17 mouse cellular contexts compared by ENCODE assay signal in the genomic region with DNA sequence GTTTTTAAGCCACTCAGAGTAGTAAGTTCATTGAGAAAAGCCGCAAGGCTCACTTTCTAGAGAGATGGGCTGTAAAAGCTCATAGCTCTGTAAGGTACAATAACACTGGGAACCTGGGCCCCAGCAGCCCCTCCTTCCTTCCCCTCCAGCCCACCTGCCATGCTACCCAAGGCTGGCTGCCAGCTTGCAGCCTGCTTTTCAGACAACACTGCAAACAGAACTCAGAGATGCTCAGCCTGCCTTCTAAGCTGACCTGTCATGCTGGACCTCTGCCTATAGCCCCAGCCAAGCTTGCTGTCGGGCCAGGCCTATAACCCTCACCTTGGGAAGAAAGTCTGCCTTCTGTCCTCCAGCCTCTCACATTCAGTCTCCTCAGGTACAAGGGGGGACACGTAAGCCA. TPM values are rescaled to one million over a fixed set of nuclear protein-coding genes. Genes with fewer than 3 reads are reported as not detected.
A peak's percentile ranks its signal among the peaks of the same experiment; 100 is the strongest.
DNase-seq lines count a peak whose midpoint lies in the region; ATAC-seq lines count a peak whose summit lies in the region.
"Had no signal": no experiment of that assay in that cellular context is flagged by ENCODE, and none has a peak within 500 bp of the region (broad histone marks: within the 10 kb centered on the region; RNA-seq: fewer than 3 reads in every experiment).

No protein-coding gene starts in this region.

- H3K4me3 ChIP-seq in embryonic facial prominence, embryonic 12.5 days, result no peak overlapping the region
- H3K4me3 ChIP-seq in embryonic facial prominence, embryonic 10.5 days, result no peak overlapping the region
- H3K4me3 ChIP-seq in lung, embryonic 15.5 days, result no peak overlapping the region
- H3K4me3 ChIP-seq in limb, embryonic 13.5 days, result no peak overlapping the region
- H3K4me3 ChIP-seq: heart, embryonic 13.5 days; megakaryocyte, embryonic 14.5 days; neural tube, embryonic 13.5 days had no signal

- H3K36me3 ChIP-seq in embryonic facial prominence, embryonic 12.5 days, result peaks cover 27% of the 10 kb centered on the region
- peaks cover 36% of the 10 kb centered on the region for H3K36me3 ChIP-seq in embryonic facial prominence, embryonic 10.5 days (replicated peaks)
- peaks cover 18% of the 10 kb centered on the region; the same call in 1 of the 2 replicates for H3K36me3 ChIP-seq in lung, embryonic 15.5 days
- H3K36me3 ChIP-seq in limb, embryonic 13.5 days, result peaks cover 31% of the 10 kb centered on the region
- H3K36me3 ChIP-seq: G1E had no signal

- H3K27ac ChIP-seq in embryonic facial prominence, embryonic 12.5 days, result peak overlapping the region; percentile 20; the same call in 1 of the 2 replicates
- no peak overlapping the region for H3K27ac ChIP-seq in embryonic facial prominence, embryonic 10.5 days (replicated peaks)
- peak overlapping the region; percentile 49 for H3K27ac ChIP-seq in lung, embryonic 15.5 days
- peak overlapping the region; percentile 61; the same call in 1 of the 2 replicates for H3K27ac ChIP-seq in limb, embryonic 13.5 days
- H3K27ac ChIP-seq: heart, embryonic 13.5 days; neural tube, embryonic 13.5 days had no signal

- peaks cover 12% of the 10 kb centered on the region; the same call in 1 of the 2 replicates for H3K4me1 ChIP-seq in embryonic facial prominence, embryonic 12.5 days
- H3K4me1 ChIP-seq in embryonic facial prominence, embryonic 10.5 days, result peaks cover 19% of the 10 kb centered on the region
- H3K4me1 ChIP-seq in lung, embryonic 15.5 days, result 0 out of 2 replicates have a peak, but pooled peaks cover 8% of the 10 kb centered on the region
- H3K4me1 ChIP-seq in limb, embryonic 13.5 days, result peaks cover 34% of the 10 kb centered on the region
- H3K4me1 ChIP-seq: neural tube, embryonic 13.5 days had no signal

- no peak overlapping the region for H3K9ac ChIP-seq in embryonic facial prominence, embryonic 12.5 days
- no peak overlapping the region for H3K9ac ChIP-seq in lung, embryonic 15.5 days
- no peak overlapping the region for H3K9ac ChIP-seq in limb, embryonic 13.5 days
- H3K9ac ChIP-seq: neural tube, embryonic 13.5 days had no signal

- ATAC-seq in embryonic facial prominence, embryonic 12.5 days (ENCODE audit: insufficient number of reproducible peaks, insufficient read depth, low FRiP score, low TSS enrichment), result no peak
- no peak for ATAC-seq in lung, embryonic 15.5 days (ENCODE audit: borderline replicate concordance, extremely low read depth, low FRiP score, low TSS enrichment)
- ATAC-seq in limb, embryonic 13.5 days (ENCODE audit: low FRiP score, low read depth), result 0 out of 2 replicates have a peak, but pooled peaks have one; percentile 22
- ATAC-seq: hindbrain, embryonic 16.5 days had no signal

- no peaks in the 10 kb centered on the region for H3K27me3 ChIP-seq in embryonic facial prominence, embryonic 12.5 days
- H3K27me3 ChIP-seq in embryonic facial prominence, embryonic 10.5 days (replicated peaks; ENCODE audit: low read depth, poor library complexity, severe bottlenecking), result peaks cover 11% of the 10 kb centered on the region; the same call in 1 of the 2 replicates
- no peaks in the 10 kb centered on the region for H3K27me3 ChIP-seq in lung, embryonic 15.5 days
- 0 out of 2 replicates have a peak, but pooled peaks cover 3% of the 10 kb centered on the region for H3K27me3 ChIP-seq in limb, embryonic 13.5 days
- H3K27me3 ChIP-seq: neural tube, embryonic 13.5 days had no signal

- no peaks in the 10 kb centered on the region for H3K9me3 ChIP-seq in embryonic facial prominence, embryonic 12.5 days
- no peaks in the 10 kb centered on the region for H3K9me3 ChIP-seq in embryonic facial prominence, embryonic 10.5 days
- H3K9me3 ChIP-seq in lung, embryonic 15.5 days, result no peaks in the 10 kb centered on the region
- no peaks in the 10 kb centered on the region for H3K9me3 ChIP-seq in limb, embryonic 13.5 days
- H3K9me3 ChIP-seq: G1E; heart, embryonic 13.5 days; megakaryocyte, embryonic 14.5 days; neural tube, embryonic 13.5 days had no signal

- WGBS in embryonic facial prominence, embryonic 12.5 days, result 81% methylated on average over 3 of the region's 3 CpGs
- 81% methylated on average over 3 of the region's 3 CpGs for WGBS in embryonic facial prominence, embryonic 10.5 days
- 72% methylated on average over 3 of the region's 3 CpGs for WGBS in lung, embryonic 15.5 days
- WGBS in limb, embryonic 13.5 days, result 73% methylated on average over 3 of the region's 3 CpGs

- no peak overlapping the region for H3K4me2 ChIP-seq in embryonic facial prominence, embryonic 12.5 days (replicated peaks)
- H3K4me2 ChIP-seq in lung, embryonic 15.5 days, result no peak overlapping the region
- peak overlapping the region; percentile 9 for H3K4me2 ChIP-seq in limb, embryonic 13.5 days (replicated peaks)
- H3K4me2 ChIP-seq: heart, embryonic 13.5 days; neural tube, embryonic 13.5 days had no signal

- no peak for DNase-seq in embryonic facial prominence, embryonic 10.5 days (ENCODE audit: low spot score)
- no peak for DNase-seq in lung, postnatal 25 days (ENCODE audit: low spot score)
- DNase-seq in thymus, postnatal 10 days (ENCODE audit: low spot score in 2 of 2), result no peak
- DNase-seq in T-cell, adult 2 months (ENCODE audit: low spot score), result no peak
- DNase-seq in embryo, embryonic 9.5 days (ENCODE audit: extremely low spot score), result no peak
- DNase-seq: cerebellum, adult 2 months; heart, adult 11 months; midbrain, embryonic 14.5 days; thymus, adult 18-20 months had no signal

RNA-seq across cellular contexts. Expression of gene Pla2g4b, which starts 11.5 kb away (rescaled TPM):
- 2.4 and 3.7 TPM in 2 replicates for polyA plus RNA-seq in embryonic facial prominence, embryonic 12.5 days (2016; fragmentation: Nextera tagmentation; extraction: Ambion mirVana)
- 1.8 and 2.8 TPM in 2 replicates for polyA plus RNA-seq in embryonic facial prominence, embryonic 10.5 days (2016; fragmentation: Nextera tagmentation; extraction: Ambion mirVana)
- 1.0 and 1.3 TPM in 2 replicates for polyA plus RNA-seq in lung, embryonic 15.5 days (2015; fragmentation: Nextera tagmentation; extraction: Ambion mirVana)
- polyA plus RNA-seq in limb, embryonic 13.5 days (2015; fragmentation: Nextera tagmentation; extraction: Ambion mirVana), result 2.4 and 3.2 TPM in 2 replicates

RNA-seq across cellular contexts. Expression of gene Gm28042, which starts 17.4 kb away (rescaled TPM):
- 6.1 and 6.4 TPM in 2 replicates for polyA plus RNA-seq in embryonic facial prominence, embryonic 12.5 days (2016; fragmentation: Nextera tagmentation; extraction: Ambion mirVana)
- polyA plus RNA-seq in embryonic facial prominence, embryonic 10.5 days (2016; fragmentation: Nextera tagmentation; extraction: Ambion mirVana), result 5.6 and 6.2 TPM in 2 replicates
- polyA plus RNA-seq in lung, embryonic 15.5 days (2015; fragmentation: Nextera tagmentation; extraction: Ambion mirVana), result 2.1 and 3.1 TPM in 2 replicates
- 3.4 and 4.3 TPM in 2 replicates for polyA plus RNA-seq in limb, embryonic 13.5 days (2015; fragmentation: Nextera tagmentation; extraction: Ambion mirVana)

RNA-seq across cellular contexts. Expression of gene Jmjd7, which starts 17.4 kb away (rescaled TPM):
- 19.0 and 24.1 TPM in 2 replicates for polyA plus RNA-seq in embryonic facial prominence, embryonic 12.5 days (2016; fragmentation: Nextera tagmentation; extraction: Ambion mirVana)
- 20.4 and 20.6 TPM in 2 replicates for polyA plus RNA-seq in embryonic facial prominence, embryonic 10.5 days (2016; fragmentation: Nextera tagmentation; extraction: Ambion mirVana)
- polyA plus RNA-seq in lung, embryonic 15.5 days (2015; fragmentation: Nextera tagmentation; extraction: Ambion mirVana), result 20.0 and 21.2 TPM in 2 replicates
- polyA plus RNA-seq in limb, embryonic 13.5 days (2015; fragmentation: Nextera tagmentation; extraction: Ambion mirVana), result 23.1 and 24.2 TPM in 2 replicates
